Mouse (Mus musculus): ENCODE results near the gene Camta1.

DNA sequence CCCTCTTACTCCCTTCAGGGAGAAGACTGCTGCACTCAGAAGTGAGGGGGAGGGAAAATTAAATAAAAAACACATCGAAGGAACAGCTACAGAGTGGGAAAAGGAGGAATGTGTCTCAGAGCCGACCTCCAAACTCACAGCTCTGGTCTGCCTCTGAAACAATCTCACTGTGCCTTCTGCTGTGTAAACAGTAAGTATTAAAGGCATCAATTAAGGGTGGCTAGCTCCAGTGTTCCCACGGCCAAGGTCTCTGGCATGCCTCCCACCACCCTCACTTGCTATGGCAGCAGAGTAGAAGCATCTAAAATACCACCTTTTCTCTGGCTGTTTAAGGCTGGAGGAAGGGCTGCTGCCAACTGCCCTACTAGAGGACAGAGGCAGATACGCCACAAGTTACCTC lies 96.3 kb downstream of the Camta1 start:
- TF ChIP-seq CTCF (IDR thresholded peaks at IDR 0.05; ENCODE audit: borderline replicate concordance, control insufficient read depth, extremely low read depth, insufficient read depth, low read length, poor library complexity) (no peak), POLR2A (IDR thresholded peaks at IDR 0.05; ENCODE audit: control insufficient read depth, extremely low read depth, insufficient read depth, low read length, poor library complexity) (no peak)
